Mouse (Mus musculus): Measurements from ENCODE around the gene Rala.

Gene Rala

GRCm38 (mm10) chr13:17884211-17884610 lies 59.8 kb downstream of the Rala start:
- DNase-seq (ENCODE audit: low read depth, low spot score), result peak; percentile 51

DNA sequence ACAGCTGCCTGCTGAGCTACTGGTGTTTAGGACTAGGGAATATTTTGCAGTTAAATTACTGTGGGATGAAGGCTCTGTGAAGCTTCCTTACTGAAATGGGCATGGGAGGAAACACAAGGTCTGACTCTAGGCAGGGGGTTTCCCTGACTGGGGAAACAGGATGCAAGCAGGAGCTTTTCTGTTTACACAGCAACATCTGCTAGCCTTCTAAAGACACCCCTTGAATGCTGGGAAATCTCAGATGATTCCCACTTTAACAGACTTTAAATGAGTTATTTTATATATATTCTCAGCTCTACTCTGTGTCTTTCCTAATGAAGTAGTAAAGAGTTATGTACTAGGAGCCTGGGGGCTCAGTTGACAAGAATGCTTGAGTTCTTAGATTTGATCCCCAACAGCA lies 65.0 kb downstream of the Rala start:
- no peak for DNase-seq (ENCODE audit: low read depth, low spot score)

- no peak for DNase-seq (ENCODE audit: low read depth, low spot score)
Observed at GRCm38 (mm10) chr13:17866741-17867140, 77.3 kb downstream of the Rala start.

GRCm38 (mm10) chr13:17860536-17860935 lies 83.5 kb downstream of the Rala start:
- DNase-seq (ENCODE audit: low read depth, low spot score), result no peak

DNA sequence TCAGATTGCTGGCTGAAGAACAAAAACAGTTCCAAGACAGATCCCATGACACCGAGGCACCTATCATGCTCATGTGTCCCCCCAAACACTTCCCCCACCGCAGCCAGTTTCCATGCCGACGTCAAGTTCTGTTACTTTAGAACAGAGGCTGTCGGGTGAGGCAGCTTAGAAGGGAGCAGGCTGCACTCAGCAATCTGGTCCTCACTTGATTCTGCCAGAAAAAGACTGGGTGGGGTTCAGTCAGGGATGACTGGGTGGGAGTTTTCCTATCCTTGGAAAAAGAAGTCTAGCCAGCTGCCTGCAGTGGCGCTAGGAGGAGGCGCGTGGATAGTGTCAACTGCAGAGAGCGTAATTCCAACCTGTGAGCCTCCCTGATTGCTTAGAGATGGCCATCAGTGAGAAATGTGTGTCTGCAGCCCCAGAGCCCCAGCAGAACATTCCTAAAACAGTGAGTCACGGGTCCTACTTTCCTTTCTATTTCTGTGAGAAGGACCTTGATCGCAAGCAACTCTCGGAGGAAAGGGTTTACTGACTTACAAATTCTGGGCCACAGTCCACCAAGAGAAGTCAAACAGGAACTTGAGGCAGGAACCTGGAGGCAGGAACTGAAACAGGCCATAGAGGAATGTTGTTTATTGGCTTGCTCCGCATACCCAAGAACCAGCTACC lies 84.5 kb downstream of the Rala start:
- peak; percentile 55 for DNase-seq (ENCODE audit: low read depth, low spot score)

GRCm38 (mm10) chr13:17857046-17857445 lies 87.0 kb downstream of the Rala start:
- no peak for DNase-seq (ENCODE audit: low read depth, low spot score)

- peak; percentile 56 for DNase-seq (ENCODE audit: low read depth, low spot score)
Observed at GRCm38 (mm10) chr13:17855492-17856138, 88.4 kb downstream of the Rala start.

DNA sequence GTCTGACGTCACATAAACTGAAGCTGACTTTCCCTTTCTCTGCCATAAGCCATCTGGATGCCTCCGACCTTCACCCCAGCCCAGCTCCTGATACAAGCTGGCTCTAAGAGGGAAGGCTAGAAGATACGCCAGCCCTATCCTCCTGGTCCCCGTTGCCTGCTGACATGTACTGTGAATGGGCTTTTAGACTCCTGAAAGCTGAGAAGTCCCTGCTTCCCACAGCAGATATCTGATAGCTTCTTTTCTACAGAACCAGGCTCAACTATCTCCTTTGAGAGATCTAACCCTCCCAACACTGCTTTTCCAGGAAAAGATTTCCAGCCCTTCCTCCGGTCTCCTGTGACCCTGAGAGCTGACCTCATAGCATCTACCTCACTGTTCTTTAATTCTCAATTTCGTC lies 89.3 kb downstream of the Rala start:
- no peak for DNase-seq (ENCODE audit: low read depth, low spot score)

DNA sequence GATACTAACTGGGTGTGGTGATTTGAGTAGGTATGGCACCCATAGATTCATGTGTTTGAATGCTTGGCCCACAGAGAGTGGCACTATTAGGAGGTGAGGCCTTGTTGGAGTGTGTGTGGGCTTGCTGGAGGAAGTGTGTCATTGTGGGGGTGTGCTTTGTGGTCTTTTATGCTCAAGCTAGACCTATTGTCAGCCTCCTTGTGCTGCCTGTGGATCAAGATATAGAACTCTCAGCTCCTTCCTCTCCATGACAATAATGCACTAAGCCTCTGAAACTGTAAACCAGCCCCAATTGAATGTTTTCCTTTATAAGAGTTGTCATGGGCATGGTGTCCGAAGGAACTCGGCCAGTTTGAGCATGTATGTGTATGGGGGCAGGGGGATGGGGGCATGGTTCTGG lies 100.7 kb downstream of the Rala start:
- peak; percentile 79 for DNase-seq (ENCODE audit: low read depth, low spot score)

GRCm38 (mm10) chr13:17842756-17843155 lies 101.3 kb downstream of the Rala start:
- peak; percentile 79 for DNase-seq (ENCODE audit: low read depth, low spot score)

GRCm38 (mm10) chr13:17839137-17839536 lies 104.9 kb downstream of the Rala start:
- no peak for DNase-seq (ENCODE audit: low read depth, low spot score)

DNA sequence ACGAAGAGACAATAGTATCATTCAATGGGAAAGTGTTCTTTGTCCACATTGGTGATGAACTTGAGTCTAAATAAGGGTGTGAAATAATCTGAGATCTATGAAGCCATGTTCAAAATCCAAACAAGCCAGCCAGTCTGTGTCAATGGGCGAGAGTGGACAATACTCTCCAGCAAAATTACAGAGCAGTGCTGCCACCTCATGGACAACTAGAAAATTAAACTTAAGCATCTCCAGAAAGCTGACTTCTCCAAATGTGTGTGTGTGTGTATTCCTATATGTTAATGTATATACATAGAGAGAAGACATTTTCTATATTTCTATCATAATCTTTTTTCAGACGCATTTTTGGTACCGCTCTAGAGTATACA lies 105.6 kb downstream of the Rala start:
- DNase-seq (ENCODE audit: low read depth, low spot score), result peak; percentile 78

- peak; percentile 78 for DNase-seq (ENCODE audit: low read depth, low spot score)
Observed at GRCm38 (mm10) chr13:17837610-17838483, 106.2 kb downstream of the Rala start.

DNA sequence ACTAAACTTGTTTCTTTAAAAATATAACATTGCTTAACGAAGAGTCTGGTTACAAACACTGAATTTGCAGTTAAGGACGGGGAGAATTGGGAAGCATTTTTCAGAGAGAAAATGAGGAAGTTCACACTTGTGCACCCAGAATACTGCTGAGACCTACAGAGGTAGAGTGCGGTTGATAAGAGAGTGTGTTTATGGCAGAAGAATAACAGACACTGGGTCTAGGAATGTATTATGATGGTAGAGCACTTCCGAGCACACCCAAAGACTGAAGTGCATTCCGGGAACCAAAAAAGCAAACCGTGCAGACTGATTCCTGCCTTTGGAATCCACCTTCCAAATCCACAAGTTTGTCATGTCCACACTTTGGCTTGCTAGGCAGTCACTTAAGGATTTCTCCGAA lies 107.2 kb downstream of the Rala start:
- DNase-seq (ENCODE audit: low read depth, low spot score), result no peak

DNA sequence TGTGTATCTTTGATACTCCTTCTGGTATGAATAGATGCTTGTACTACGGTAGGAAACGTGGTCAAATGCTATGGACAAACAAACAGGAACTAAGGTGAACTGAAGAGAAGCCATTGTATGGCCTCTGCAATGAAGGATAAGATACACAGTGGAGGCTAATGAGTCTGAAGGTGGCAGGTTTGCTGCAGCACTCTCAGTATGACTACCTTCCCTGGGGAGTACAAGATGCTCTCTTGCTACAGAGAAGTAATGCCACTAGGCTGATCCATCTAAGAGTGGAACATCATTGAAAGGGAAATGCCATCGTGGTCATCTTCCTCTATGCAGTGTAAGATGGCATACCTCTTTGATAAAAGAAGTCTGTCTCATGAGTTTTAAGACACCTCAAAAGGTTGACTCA lies 111.1 kb downstream of the Rala start:
- no peak for DNase-seq (ENCODE audit: low read depth, low spot score)
